Mouse (Mus musculus): ENCODE results near the gene Abcf3. TPM values are rescaled to one million over a fixed set of nuclear protein-coding genes. Genes with fewer than 3 reads are reported as not detected.

The Abcf3 gene
- total and polyA plus RNA-seq, 3 experiments, result 46.5 to 79.6 TPM; not detected in 1

GRCm38 (mm10) chr16:20498677-20499475 is 49.5 kb upstream of the Abcf3 start, which contains the start of gene Eif2b5 (continued):
- TF ChIP-seq POLR2AphosphoS5 (IDR thresholded peaks at IDR 0.05; ENCODE audit: borderline replicate concordance, low read depth, low read length) (no peak), KAT2A (conservative IDR thresholded peaks at IDR 0.05; ENCODE audit: low read depth, low read length) (peak; percentile 74), ETS1 (IDR thresholded peaks at IDR 0.05; ENCODE audit: low read depth, low read length) (peak; percentile 71; the same call in 1 of the 2 replicates), RCOR1 (IDR thresholded peaks at IDR 0.05; ENCODE audit: low read depth, low read length) (0 out of 2 replicates have a peak, but pooled peaks have one; percentile 41), POLR2A (IDR thresholded peaks at IDR 0.05; ENCODE audit: control insufficient read depth in 1 of 2, insufficient read depth in 1 of 2, low read depth in 1 of 2, low read length in 2 of 2, poor library complexity in 1 of 2) (peak; percentile 92 to 98), UBTF (IDR thresholded peaks at IDR 0.05; ENCODE audit: borderline replicate concordance, insufficient read depth, low read depth, low read length) (no peak), CTCF (IDR thresholded peaks at IDR 0.05 in 2 of 3, conservative IDR thresholded peaks at IDR 0.05 in 1 of 3; ENCODE audit: control insufficient read depth in 1 of 3, insufficient read depth in 1 of 3, low read depth in 2 of 3, low read length in 3 of 3, poor library complexity in 1 of 3, severe bottlenecking in 1 of 3) (no peak), HCFC1 (IDR thresholded peaks at IDR 0.05; ENCODE audit: low read depth, low read length) (peak; percentile 93), POLR2AphosphoS2 (IDR thresholded peaks at IDR 0.05; ENCODE audit: low read length) (peak; percentile 85), BHLHE40 (IDR thresholded peaks at IDR 0.05; ENCODE audit: borderline replicate concordance, low read depth, low read length) (peak; percentile 84; the same call in 1 of the 2 replicates), TCF12 (IDR thresholded peaks at IDR 0.05; ENCODE audit: low read depth, low read length) (peak; percentile 83)

- no peak for DNase-seq (ENCODE audit: low read depth, low spot score)
- no peak overlapping the region for H3K4me3 ChIP-seq (ENCODE audit: control insufficient read depth in 1 of 2, insufficient read depth in 1 of 2, low read depth in 2 of 2, low read length in 2 of 2)
- no peak for TF ChIP-seq JUND (IDR thresholded peaks at IDR 0.05; ENCODE audit: low read depth, low read length)
- no peak for TF ChIP-seq TCF12 (IDR thresholded peaks at IDR 0.05; ENCODE audit: low read depth, low read length)
- no peak for TF ChIP-seq CHD2 (IDR thresholded peaks at IDR 0.05; ENCODE audit: low read length)
- no peak for TF ChIP-seq CTCF (IDR thresholded peaks at IDR 0.05 in 2 of 3, conservative IDR thresholded peaks at IDR 0.05 in 1 of 3; ENCODE audit: control insufficient read depth in 1 of 3, insufficient read depth in 1 of 3, low read depth in 2 of 3, low read length in 3 of 3, poor library complexity in 1 of 3, severe bottlenecking in 1 of 3)
Measured at GRCm38 (mm10) chr16:20506000-20506399, 42.4 kb upstream of the Abcf3 start.

GRCm38 (mm10) chr16:20509349-20509748 is 39.0 kb upstream of the Abcf3 start:
- Histone ChIP-seq H3K79me2 (ENCODE audit: control insufficient read depth, insufficient read depth, low read length, poor library complexity) (no peaks in the 10 kb centered on the region), H3K4me1 (ENCODE audit: control insufficient read depth in 1 of 2, insufficient read depth in 2 of 2, low read length in 2 of 2) (no peaks in the 10 kb centered on the region), H3K4me3 (ENCODE audit: control insufficient read depth in 1 of 2, insufficient read depth in 1 of 2, low read depth in 2 of 2, low read length in 2 of 2) (no peak overlapping the region), H3K27me3 (ENCODE audit: control insufficient read depth in 1 of 2, insufficient read depth in 2 of 2, low read length in 2 of 2) (no peaks in the 10 kb centered on the region), H3K27ac (ENCODE audit: control insufficient read depth, low read depth, low read length) (no peak overlapping the region), H3K9me3 (replicated peaks; ENCODE audit: insufficient read depth, low read length) (no peaks in the 10 kb centered on the region), H3K9ac (ENCODE audit: control insufficient read depth, low read depth, low read length, poor library complexity, severe bottlenecking) (no peak overlapping the region), H3K36me3 (ENCODE audit: control insufficient read depth in 1 of 2, insufficient read depth in 2 of 2, low read length in 2 of 2) (peaks cover 0 to 20% of the 10 kb centered on the region in 2 experiments; a peak in 2 of 4 replicates)
- DNase-seq (ENCODE audit: low read depth, low spot score), result peak; percentile 44
- TF ChIP-seq SIN3A (IDR thresholded peaks at IDR 0.05; ENCODE audit: low read length), result no peak
- TF ChIP-seq POLR2A (IDR thresholded peaks at IDR 0.05; ENCODE audit: control insufficient read depth in 1 of 2, insufficient read depth in 1 of 2, low read depth in 1 of 2, low read length in 2 of 2, poor library complexity in 1 of 2), result no peak
- no peak for TF ChIP-seq MAX (IDR thresholded peaks at IDR 0.05; ENCODE audit: low read length)
- no peak for TF ChIP-seq MAZ (IDR thresholded peaks at IDR 0.05; ENCODE audit: low read depth, low read length)
- TF ChIP-seq ZC3H11A (IDR thresholded peaks at IDR 0.05; ENCODE audit: low read depth, low read length), result peak; percentile 39; the same call in 1 of the 2 replicates
- TF ChIP-seq ZMIZ1 (IDR thresholded peaks at IDR 0.05; ENCODE audit: low read depth, low read length), result no peak
- peak; percentile 64 for TF ChIP-seq SMC3 (IDR thresholded peaks at IDR 0.05; ENCODE audit: low read depth, low read length)
- no peak for TF ChIP-seq HCFC1 (IDR thresholded peaks at IDR 0.05; ENCODE audit: low read depth, low read length)
- TF ChIP-seq JUND (IDR thresholded peaks at IDR 0.05; ENCODE audit: low read depth, low read length), result no peak
- TF ChIP-seq TAL1 (IDR thresholded peaks at IDR 0.05; ENCODE audit: low read length), result no peak
- TF ChIP-seq USF2 (IDR thresholded peaks at IDR 0.05; ENCODE audit: borderline replicate concordance in 1 of 2, insufficient read depth in 1 of 2, low read depth in 1 of 2, low read length in 2 of 2), result no peak
- TF ChIP-seq CTCF (IDR thresholded peaks at IDR 0.05 in 2 of 3, conservative IDR thresholded peaks at IDR 0.05 in 1 of 3; ENCODE audit: control insufficient read depth in 1 of 3, insufficient read depth in 1 of 3, low read depth in 2 of 3, low read length in 3 of 3, poor library complexity in 1 of 3, severe bottlenecking in 1 of 3), result peak; percentile 47 to 60 (median 58)
- TF ChIP-seq MXI1 (IDR thresholded peaks at IDR 0.05; ENCODE audit: low read depth, low read length), result no peak
- TF ChIP-seq GABPA (IDR thresholded peaks at IDR 0.05; ENCODE audit: low read depth, low read length), result no peak
- TF ChIP-seq KAT2A (conservative IDR thresholded peaks at IDR 0.05; ENCODE audit: low read depth, low read length), result no peak
- TF ChIP-seq ZKSCAN1 (IDR thresholded peaks at IDR 0.05; ENCODE audit: low read depth, low read length), result no peak
- no peak for TF ChIP-seq CHD2 (IDR thresholded peaks at IDR 0.05; ENCODE audit: low read length)

More at GRCm38 (mm10) chr16:20506000-20506399, 42.4 kb upstream of the Abcf3 start:
- Histone ChIP-seq H3K4me1 (ENCODE audit: control insufficient read depth in 1 of 2, insufficient read depth in 2 of 2, low read length in 2 of 2) (no peaks in the 10 kb centered on the region), H3K9ac (ENCODE audit: control insufficient read depth, low read depth, low read length, poor library complexity, severe bottlenecking) (no peak overlapping the region), H3K36me3 (ENCODE audit: control insufficient read depth in 1 of 2, insufficient read depth in 2 of 2, low read length in 2 of 2) (peaks cover 0 to 34% of the 10 kb centered on the region in 2 experiments; a peak in 2 of 4 replicates), H3K79me2 (ENCODE audit: control insufficient read depth, insufficient read depth, low read length, poor library complexity) (no peaks in the 10 kb centered on the region), H3K27me3 (ENCODE audit: control insufficient read depth in 1 of 2, insufficient read depth in 2 of 2, low read length in 2 of 2) (no peaks in the 10 kb centered on the region), H3K9me3 (replicated peaks; ENCODE audit: insufficient read depth, low read length) (no peaks in the 10 kb centered on the region), H3K27ac (ENCODE audit: control insufficient read depth, low read depth, low read length) (no peak overlapping the region)

Measured in MEL (cell line).